Mouse (Mus musculus): ENCODE measurements around the gene Zc3h10.
"Not testable (repeated sequence)": the region's sequence is repeated elsewhere in the genome, so short reads cannot be mapped to it uniquely, and the experiment has no call there.

Gene Zc3h10

GRCm38 (mm10) chr10:128497134-128497737 lies 50.3 kb downstream of the Zc3h10 start:
- DNase-seq (ENCODE audit: low spot score in 2 of 2), result no peak

GRCm38 (mm10) chr10:128496509-128497077 lies 51.0 kb downstream of the Zc3h10 start:
- DNase-seq (ENCODE audit: low spot score in 2 of 2), result no peak

GRCm38 (mm10) chr10:128495903-128496302 lies 51.7 kb downstream of the Zc3h10 start:
- DNase-seq (ENCODE audit: low spot score in 2 of 2), result no peak

- no peak for DNase-seq (ENCODE audit: low spot score in 2 of 2)
Observed at GRCm38 (mm10) chr10:128495270-128495669, 52.3 kb downstream of the Zc3h10 start.

GRCm38 (mm10) chr10:128494667-128495245 lies 52.8 kb downstream of the Zc3h10 start:
- no peak for DNase-seq (ENCODE audit: low spot score in 2 of 2)

- peak; percentile 97 to 99 for DNase-seq (ENCODE audit: low spot score in 2 of 2)
Observed at GRCm38 (mm10) chr10:128493695-128494666, 53.6 kb downstream of the Zc3h10 start, which contains the start of gene Myl6. Gene Myl6, minus strand, starts transcription at chr10:128494145.

- no peak for DNase-seq (ENCODE audit: low spot score in 2 of 2)
Observed at GRCm38 (mm10) chr10:128493319-128493694, 54.3 kb downstream of the Zc3h10 start.

GRCm38 (mm10) chr10:128492633-128493311 lies 54.8 kb downstream of the Zc3h10 start:
- DNase-seq (ENCODE audit: low spot score in 2 of 2), result no peak

GRCm38 (mm10) chr10:128492051-128492450 lies 55.5 kb downstream of the Zc3h10 start:
- not testable (repeated sequence) for DNase-seq (ENCODE audit: low spot score in 2 of 2)

Data from frontal cortex, postnatal 14 days (tissue).